Mouse (Mus musculus): Measurements from ENCODE around the gene Hcst. TPM values are rescaled to one million over a fixed set of nuclear protein-coding genes. Genes with fewer than 3 reads are reported as not detected.
A peak's percentile ranks its signal among the peaks of the same experiment; 100 is the strongest.

Hcst gene
- polyA plus RNA-seq, 1 experiment from 2014 or later, result 1.1 TPM

DNA sequence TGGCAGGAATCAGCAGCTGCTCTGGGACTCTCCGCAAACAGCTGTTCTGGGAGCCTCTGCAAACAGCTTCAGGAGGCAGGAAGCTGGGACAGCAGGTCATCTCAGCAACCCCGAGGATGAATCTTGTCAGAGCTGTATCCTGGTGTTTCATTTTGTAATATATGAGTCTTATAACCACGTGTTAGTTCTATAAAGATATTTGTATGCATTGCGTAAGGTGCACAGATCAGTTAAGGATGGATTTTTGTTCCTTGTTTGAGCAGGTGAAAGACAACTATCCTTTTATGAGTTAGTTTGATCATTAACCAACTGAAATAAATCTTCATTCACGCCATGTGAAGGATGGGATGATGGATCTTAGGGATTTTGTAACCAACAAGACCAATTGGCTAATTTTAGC lies 39.6 kb downstream of the Hcst start:
- no peaks in the 10 kb centered on the region for H3K36me3 ChIP-seq
- H3K9ac ChIP-seq, result no peak overlapping the region
- no peak overlapping the region for H3K4me2 ChIP-seq
- 0 out of 2 replicates have a peak, but pooled peaks cover 3% of the 10 kb centered on the region for H3K27me3 ChIP-seq (replicated peaks)
- no peak overlapping the region for H3K4me3 ChIP-seq
- WGBS, result 56% methylated on average over 5 of the region's 5 CpGs
- H3K27ac ChIP-seq (ENCODE audit: poor library complexity, severe bottlenecking), result no peak overlapping the region
- H3K9me3 ChIP-seq (replicated peaks), result 0 out of 2 replicates have a peak, but pooled peaks cover 2% of the 10 kb centered on the region
- ATAC-seq (ENCODE audit: insufficient number of reproducible peaks, low FRiP score), result no peak
- H3K4me1 ChIP-seq (replicated peaks), result no peaks in the 10 kb centered on the region

- Histone ChIP-seq H3K36me3 (no peaks in the 10 kb centered on the region), H3K9ac (peak overlapping the region; percentile 67), H3K4me3 (peak overlapping the region; percentile 54), H3K9me3 (replicated peaks) (no peaks in the 10 kb centered on the region), H3K27me3 (replicated peaks) (peaks cover 6% of the 10 kb centered on the region; the same call in 1 of the 2 replicates), H3K4me2 (peak overlapping the region; percentile 85), H3K27ac (ENCODE audit: poor library complexity, severe bottlenecking) (no peak overlapping the region), H3K4me1 (replicated peaks) (no peaks in the 10 kb centered on the region)
- ATAC-seq (ENCODE audit: insufficient number of reproducible peaks, low FRiP score), result peak; percentile 97
- under 1% methylated on average over 21 of the region's 21 CpGs for WGBS
Measured at GRCm38 (mm10) chr7:30373501-30373962, 46.1 kb downstream of the Hcst start.

Other genes starting within 250 kb of the Hcst start
- gene Cox7a1, start 235.7 kb downstream of the Hcst start, polyA plus RNA-seq (2016; fragmentation: Nextera tagmentation; extraction: Ambion mirVana), result 300 and 306 TPM in 2 replicates
- gene Capns1, start 221.0 kb downstream of the Hcst start, polyA plus RNA-seq (2016; fragmentation: Nextera tagmentation; extraction: Ambion mirVana), result 77.0 and 83.4 TPM in 2 replicates
- gene Polr2i, start 187.9 kb downstream of the Hcst start, polyA plus RNA-seq (2016; fragmentation: Nextera tagmentation; extraction: Ambion mirVana), result 101 and 105 TPM in 2 replicates
- 155 and 162 TPM in 2 replicates for gene Tbcb, start 187.6 kb downstream of the Hcst start, polyA plus RNA-seq (2016; fragmentation: Nextera tagmentation; extraction: Ambion mirVana)
- not detected in 2 replicates for gene Ovol3, start 184.1 kb downstream of the Hcst start, polyA plus RNA-seq (2016; fragmentation: Nextera tagmentation; extraction: Ambion mirVana)
- 0.27 and 0.32 TPM in 2 replicates for gene Thap8, start 139.8 kb downstream of the Hcst start, polyA plus RNA-seq (2016; fragmentation: Nextera tagmentation; extraction: Ambion mirVana)
- 9.3 and 9.9 TPM in 2 replicates for gene Wdr62, start 139.4 kb downstream of the Hcst start, polyA plus RNA-seq (2016; fragmentation: Nextera tagmentation; extraction: Ambion mirVana)
- 17.2 and 20.2 TPM in 2 replicates for gene Clip3, start 128.1 kb downstream of the Hcst start, polyA plus RNA-seq (2016; fragmentation: Nextera tagmentation; extraction: Ambion mirVana)
- 56.8 and 59.0 TPM in 2 replicates for gene Alkbh6, start 111.1 kb downstream of the Hcst start, polyA plus RNA-seq (2016; fragmentation: Nextera tagmentation; extraction: Ambion mirVana)
- 18.4 and 19.5 TPM in 2 replicates for gene Syne4, start 105.0 kb downstream of the Hcst start, polyA plus RNA-seq (2016; fragmentation: Nextera tagmentation; extraction: Ambion mirVana)
- 1.7 and 2.9 TPM in 2 replicates for gene E130208F15Rik, start 98.1 kb downstream of the Hcst start, polyA plus RNA-seq (2016; fragmentation: Nextera tagmentation; extraction: Ambion mirVana)
- 16.7 and 17.0 TPM in 2 replicates for gene Sdhaf1, start 96.0 kb downstream of the Hcst start, polyA plus RNA-seq (2016; fragmentation: Nextera tagmentation; extraction: Ambion mirVana)
- gene Lrfn3, start 57.1 kb downstream of the Hcst start, polyA plus RNA-seq (2016; fragmentation: Nextera tagmentation; extraction: Ambion mirVana), result 2.3 and 2.8 TPM in 2 replicates
- gene Tyrobp, start 6.1 kb downstream of the Hcst start, polyA plus RNA-seq (2016; fragmentation: Nextera tagmentation; extraction: Ambion mirVana), result 9.5 and 9.8 TPM in 2 replicates
- gene Nfkbid, start 1.9 kb upstream of the Hcst start, polyA plus RNA-seq (2016; fragmentation: Nextera tagmentation; extraction: Ambion mirVana), result 0.95 and 1.3 TPM in 2 replicates
- gene Aplp1, start 25.7 kb upstream of the Hcst start, polyA plus RNA-seq (2016; fragmentation: Nextera tagmentation; extraction: Ambion mirVana), result 41.6 and 43.4 TPM in 2 replicates
- gene Kirrel2, start 37.8 kb upstream of the Hcst start, polyA plus RNA-seq (2016; fragmentation: Nextera tagmentation; extraction: Ambion mirVana), result 1.1 and 1.3 TPM in 2 replicates
- gene Nphs1, start 38.5 kb upstream of the Hcst start, polyA plus RNA-seq (2016; fragmentation: Nextera tagmentation; extraction: Ambion mirVana), result 0.06 and 0.23 TPM in 2 replicates
- gene Prodh2, start 73.8 kb upstream of the Hcst start, polyA plus RNA-seq (2016; fragmentation: Nextera tagmentation; extraction: Ambion mirVana), result 1.00 TPM in 1 of 2 replicates, not detected in the other
- gene Arhgap33, start 115.2 kb upstream of the Hcst start, polyA plus RNA-seq (2016; fragmentation: Nextera tagmentation; extraction: Ambion mirVana), result 10.1 and 10.9 TPM in 2 replicates
- gene Hspb6, start 132.3 kb upstream of the Hcst start, polyA plus RNA-seq (2016; fragmentation: Nextera tagmentation; extraction: Ambion mirVana), result 30.5 and 31.6 TPM in 2 replicates
- 9.3 and 12.7 TPM in 2 replicates for gene Proser3, start 132.4 kb upstream of the Hcst start, polyA plus RNA-seq (2016; fragmentation: Nextera tagmentation; extraction: Ambion mirVana)
- 31.1 and 34.8 TPM in 2 replicates for gene Lin37, start 140.0 kb upstream of the Hcst start, polyA plus RNA-seq (2016; fragmentation: Nextera tagmentation; extraction: Ambion mirVana)
- 82.4 and 88.8 TPM in 2 replicates for gene U2af1l4, start 143.4 kb upstream of the Hcst start, polyA plus RNA-seq (2016; fragmentation: Nextera tagmentation; extraction: Ambion mirVana)
- 10.5 and 10.6 TPM in 2 replicates for gene Gm49396, start 143.5 kb upstream of the Hcst start, polyA plus RNA-seq (2016; fragmentation: Nextera tagmentation; extraction: Ambion mirVana)
- 115 and 124 TPM in 2 replicates for gene Psenen, start 143.8 kb upstream of the Hcst start, polyA plus RNA-seq (2016; fragmentation: Nextera tagmentation; extraction: Ambion mirVana)
- gene Igflr1, start 145.6 kb upstream of the Hcst start, polyA plus RNA-seq (2016; fragmentation: Nextera tagmentation; extraction: Ambion mirVana), result 2.7 and 3.7 TPM in 2 replicates
- gene Kmt2b, start 168.9 kb upstream of the Hcst start, polyA plus RNA-seq (2016; fragmentation: Nextera tagmentation; extraction: Ambion mirVana), result 4.9 and 5.1 TPM in 2 replicates
- gene Zbtb32, start 179.1 kb upstream of the Hcst start, polyA plus RNA-seq (2016; fragmentation: Nextera tagmentation; extraction: Ambion mirVana), result 0.09 and 0.44 TPM in 2 replicates
- gene Upk1a, start 193.0 kb upstream of the Hcst start, polyA plus RNA-seq (2016; fragmentation: Nextera tagmentation; extraction: Ambion mirVana), result 0.44 and 2.5 TPM in 2 replicates
- 1,789 and 1,831 TPM in 2 replicates for gene Cox6b1, start 206.3 kb upstream of the Hcst start, polyA plus RNA-seq (2016; fragmentation: Nextera tagmentation; extraction: Ambion mirVana)
- gene Etv2, start 216.0 kb upstream of the Hcst start, polyA plus RNA-seq (2016; fragmentation: Nextera tagmentation; extraction: Ambion mirVana), result 1.1 and 1.4 TPM in 2 replicates
- gene Rbm42, start 230.5 kb upstream of the Hcst start, polyA plus RNA-seq (2016; fragmentation: Nextera tagmentation; extraction: Ambion mirVana), result 96.5 and 103 TPM in 2 replicates
- gene Haus5, start 245.1 kb upstream of the Hcst start, polyA plus RNA-seq (2016; fragmentation: Nextera tagmentation; extraction: Ambion mirVana), result 35.4 and 36.3 TPM in 2 replicates